Mouse (Mus musculus): Measurements from ENCODE around the gene Nlrp6.

The Nlrp6 gene

GRCm38 (mm10) chr7:140912846-140913482 is 7.7 kb upstream of the Nlrp6 start:
- no peak for DNase-seq (ENCODE audit: low read depth)

DNA sequence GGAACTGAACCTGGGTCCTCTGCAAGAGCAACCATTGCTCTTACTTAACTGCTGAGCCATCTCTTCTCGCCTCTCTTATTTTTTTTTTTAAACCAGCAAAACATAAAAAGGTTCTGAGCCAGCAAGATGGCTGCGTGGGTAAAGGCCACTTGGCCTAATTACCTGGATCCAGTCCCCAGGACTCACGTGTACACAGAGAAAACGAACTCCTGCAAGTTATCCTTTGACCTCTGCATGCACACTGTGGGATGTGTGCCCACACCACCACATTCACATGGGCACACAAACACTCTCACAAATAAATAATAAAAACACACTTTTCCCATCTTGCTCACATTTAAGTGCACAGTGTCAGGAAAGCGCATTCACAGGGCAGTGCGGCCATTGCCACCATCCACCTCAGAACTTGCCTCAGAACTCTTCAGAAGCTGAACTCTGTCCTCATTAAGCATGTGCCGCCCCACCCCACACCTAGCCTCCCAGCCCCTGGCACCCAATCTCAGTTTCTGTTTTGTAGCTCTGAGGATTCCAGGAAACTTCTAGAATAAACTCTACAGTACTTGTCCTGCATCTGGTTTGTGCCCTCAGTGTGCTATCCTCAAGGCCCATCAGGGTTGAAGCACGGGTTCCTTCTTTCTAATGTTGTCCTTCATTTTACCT is 6.5 kb upstream of the Nlrp6 start:
- no peak for DNase-seq (ENCODE audit: low read depth)

DNA sequence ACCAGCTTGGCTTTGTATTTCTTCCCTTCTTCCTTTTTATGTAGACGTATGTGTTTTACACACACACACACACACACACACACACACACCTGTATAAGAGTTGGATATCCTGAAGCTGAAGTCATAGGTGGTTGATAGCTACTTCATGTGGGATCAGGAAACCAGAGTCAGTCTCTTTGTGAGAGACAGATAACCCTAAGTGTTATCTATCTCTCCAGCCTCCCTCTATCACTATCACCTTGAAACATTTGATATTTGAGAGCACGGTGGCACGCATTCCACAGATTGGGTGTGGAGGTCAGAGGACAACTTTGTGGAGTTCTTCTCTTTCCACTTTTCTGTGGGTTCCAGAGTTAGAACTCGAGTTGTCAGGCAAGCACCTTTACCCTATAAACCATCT is 791 bp upstream of the Nlrp6 start:
- DNase-seq (ENCODE audit: low read depth): no peak

DNA sequence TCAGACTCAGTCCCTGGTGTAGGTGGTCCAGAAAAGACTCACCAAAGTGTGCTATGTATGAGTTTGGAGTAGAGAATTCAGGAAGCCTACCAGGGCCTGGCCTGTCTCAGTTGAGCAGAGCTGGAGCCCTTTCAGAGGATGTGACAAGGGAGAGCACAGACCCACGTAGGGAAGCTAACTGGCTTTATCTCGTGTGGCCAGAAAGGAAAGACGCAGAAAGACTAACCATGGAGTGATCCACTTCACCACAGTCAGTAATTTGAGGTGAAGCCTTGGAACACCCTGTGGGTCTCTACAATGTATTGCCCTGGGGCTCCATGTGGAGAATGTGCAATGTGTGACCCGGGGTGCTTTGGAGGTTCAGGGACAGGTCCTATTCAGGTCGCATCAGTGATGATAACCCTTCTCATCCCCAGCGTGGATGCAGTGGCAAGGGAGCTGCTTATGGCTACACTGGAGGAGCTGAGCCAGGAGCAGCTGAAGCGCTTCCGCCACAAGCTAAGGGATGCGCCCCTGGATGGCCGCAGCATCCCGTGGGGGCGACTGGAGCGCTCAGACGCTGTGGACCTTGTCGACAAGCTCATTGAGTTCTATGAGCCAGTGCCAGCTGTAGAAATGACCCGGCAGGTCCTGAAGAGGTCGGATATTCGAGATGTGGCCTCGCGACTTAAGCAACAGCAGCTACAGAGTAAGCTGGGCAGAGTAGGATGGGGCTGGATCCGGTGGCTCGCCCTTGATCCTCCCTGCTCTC is 698 bp downstream of the Nlrp6 start:
- DNase-seq (ENCODE audit: low read depth): no peak

DNA sequence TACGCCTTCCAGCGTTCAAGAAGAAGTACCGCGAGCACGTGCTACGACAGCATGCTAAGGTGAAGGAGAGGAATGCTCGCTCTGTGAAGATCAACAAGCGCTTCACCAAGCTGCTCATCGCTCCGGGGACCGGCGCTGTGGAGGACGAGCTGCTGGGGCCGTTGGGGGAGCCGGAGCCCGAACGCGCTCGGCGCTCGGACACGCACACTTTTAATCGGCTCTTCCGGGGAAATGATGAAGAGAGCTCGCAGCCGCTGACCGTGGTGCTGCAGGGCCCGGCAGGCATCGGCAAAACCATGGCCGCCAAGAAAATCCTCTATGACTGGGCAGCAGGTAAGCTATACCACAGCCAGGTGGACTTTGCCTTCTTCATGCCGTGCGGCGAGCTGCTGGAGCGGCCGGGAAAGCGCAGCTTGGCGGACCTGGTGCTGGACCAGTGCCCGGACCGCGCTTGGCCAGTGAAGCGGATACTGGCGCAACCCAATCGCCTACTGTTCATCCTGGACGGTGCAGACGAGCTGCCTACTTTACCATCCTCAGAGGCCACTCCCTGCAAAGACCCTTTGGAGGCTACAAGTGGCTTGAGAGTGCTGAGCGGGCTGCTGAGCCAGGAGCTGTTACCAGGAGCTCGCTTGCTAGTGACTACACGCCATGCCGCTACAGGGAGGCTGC is 1.8 kb downstream of the Nlrp6 start:
- DNase-seq (ENCODE audit: low read depth): no peak

DNA sequence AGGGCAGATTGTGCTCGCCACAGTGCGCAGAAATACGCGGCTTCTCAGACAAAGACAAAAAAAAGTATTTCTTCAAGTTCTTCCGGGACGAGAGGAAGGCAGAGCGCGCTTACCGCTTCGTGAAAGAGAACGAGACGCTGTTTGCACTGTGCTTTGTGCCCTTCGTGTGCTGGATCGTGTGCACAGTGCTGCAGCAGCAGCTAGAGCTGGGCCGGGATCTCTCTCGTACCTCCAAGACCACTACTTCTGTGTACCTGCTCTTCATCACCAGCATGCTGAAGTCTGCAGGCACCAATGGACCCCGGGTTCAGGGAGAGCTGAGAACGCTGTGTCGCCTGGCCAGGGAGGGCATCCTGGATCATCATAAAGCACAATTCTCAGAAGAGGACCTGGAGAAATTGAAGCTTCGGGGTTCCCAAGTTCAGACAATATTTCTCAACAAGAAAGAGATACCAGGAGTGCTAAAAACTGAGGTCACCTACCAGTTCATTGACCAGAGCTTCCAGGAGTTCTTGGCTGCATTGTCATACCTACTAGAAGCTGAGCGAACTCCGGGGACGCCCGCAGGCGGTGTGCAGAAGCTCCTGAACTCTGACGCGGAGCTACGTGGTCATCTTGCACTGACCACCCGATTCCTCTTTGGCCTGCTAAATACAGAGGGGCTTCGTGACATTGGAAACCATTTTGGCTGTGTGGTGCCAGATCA is 2.5 kb downstream of the Nlrp6 start:
- DNase-seq (ENCODE audit: low read depth): no peak

- DNase-seq (ENCODE audit: low read depth): no peak
Observed at GRCm38 (mm10) chr7:140927181-140927580, 6.5 kb downstream of the Nlrp6 start.

DNA sequence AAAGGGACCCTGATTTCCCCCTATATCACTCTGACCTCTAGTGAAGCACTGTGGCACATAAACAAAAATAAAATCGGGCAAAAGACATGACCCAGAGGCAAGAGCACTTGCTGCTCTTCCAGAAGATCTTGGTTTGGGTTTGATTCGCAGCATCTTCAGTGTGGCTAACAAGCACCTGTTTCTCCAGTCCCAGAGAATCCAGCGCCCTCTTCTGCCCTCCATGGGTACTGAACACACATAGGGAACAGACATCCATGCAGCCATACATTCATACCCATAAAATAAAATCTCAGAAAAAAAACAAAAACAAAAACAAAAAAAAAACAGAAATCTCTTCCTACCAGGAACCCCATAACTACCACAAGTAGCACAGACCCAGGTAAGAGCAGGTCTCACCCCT is 17.7 kb downstream of the Nlrp6 start:
- DNase-seq (ENCODE audit: low read depth): no peak

DNA sequence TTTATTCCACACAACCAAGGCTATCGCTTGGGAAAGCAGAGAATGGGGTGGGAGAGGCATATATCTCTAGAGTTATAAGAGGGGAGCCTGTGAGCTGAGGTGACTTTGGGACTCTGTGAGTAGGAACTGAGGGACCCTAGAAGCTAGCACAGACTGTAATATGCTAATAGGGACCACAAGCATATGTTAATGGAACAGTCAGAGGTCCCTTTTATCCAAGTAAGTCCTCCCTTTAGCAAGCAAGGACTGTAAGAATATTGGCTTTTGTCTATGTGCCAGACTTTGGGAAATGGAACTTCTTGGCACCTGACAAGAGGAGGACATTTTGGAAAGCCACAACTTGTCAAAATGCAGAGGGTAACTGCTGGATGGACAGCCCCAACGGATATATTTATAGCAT is 18.2 kb downstream of the Nlrp6 start:
- no peak for DNase-seq (ENCODE audit: low read depth)

DNA sequence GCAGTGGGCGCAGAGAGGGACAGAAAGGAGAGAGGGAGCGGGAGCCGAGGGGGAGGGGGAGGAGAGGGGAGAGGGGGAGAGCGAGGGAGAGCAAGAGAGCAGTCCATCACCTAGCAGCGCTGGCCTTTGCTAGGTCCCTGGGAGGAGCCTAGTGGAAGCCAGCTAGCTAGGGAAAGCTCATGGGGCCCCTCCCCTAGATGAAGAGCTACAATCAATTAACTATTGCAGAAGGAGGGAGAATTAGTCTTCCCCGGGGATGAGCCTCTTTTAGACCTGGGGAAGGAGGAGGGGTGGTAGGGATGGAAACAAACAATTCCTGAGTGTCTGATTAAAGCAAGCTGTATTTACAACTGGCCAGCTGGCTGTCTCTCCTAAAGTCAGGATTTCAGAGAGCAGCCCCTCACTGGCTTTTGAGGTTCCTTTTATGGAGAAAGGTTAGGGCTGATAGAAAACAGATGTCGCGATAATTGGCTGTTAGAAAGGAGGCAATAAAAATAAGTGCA is 19.0 kb downstream of the Nlrp6 start:
- no peak for DNase-seq (ENCODE audit: low read depth)

DNA sequence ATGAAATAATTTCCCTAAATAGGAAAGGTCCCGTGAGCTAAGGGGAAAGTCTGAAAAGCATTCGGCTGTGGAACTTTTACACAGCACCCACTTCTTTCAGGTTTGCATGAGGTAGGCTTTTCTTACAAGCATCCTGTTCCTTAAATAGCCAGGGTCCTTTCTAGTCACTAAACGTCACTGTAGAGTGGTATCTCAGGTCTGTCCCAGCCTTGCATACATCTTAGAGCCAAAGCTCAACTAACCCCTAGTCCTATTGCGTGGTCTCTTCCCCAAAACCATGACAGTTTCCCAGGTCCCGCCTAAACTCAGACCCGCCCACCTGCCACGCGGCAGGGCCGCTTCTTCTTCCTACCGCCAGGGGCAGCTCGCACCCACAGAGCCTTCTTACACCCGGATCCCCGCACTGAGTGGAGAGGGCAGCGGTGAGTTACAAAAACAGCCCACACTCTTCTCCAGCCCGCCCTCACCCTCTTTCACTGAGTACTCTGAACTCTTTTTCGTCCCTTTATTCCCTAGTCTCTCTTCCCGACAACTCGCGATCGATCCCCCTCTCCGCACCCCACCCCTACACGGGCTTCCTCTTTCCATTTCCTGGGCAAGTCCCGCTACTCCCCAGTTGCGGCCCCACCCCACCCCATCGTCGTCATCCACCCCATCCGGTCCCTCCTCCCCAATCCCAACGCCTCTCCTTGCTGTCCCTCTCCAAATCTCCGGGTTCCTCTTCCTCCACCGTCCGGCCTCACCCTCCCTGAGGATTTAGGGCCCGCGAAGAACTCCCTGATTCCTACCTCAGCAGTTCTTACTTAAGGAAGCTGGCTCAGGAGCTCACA is 20.7 kb downstream of the Nlrp6 start, which contains the start of gene Pgghg:
Gene Pgghg, plus strand, starts transcription at position 170 of the 830 bp plus-strand sequence.
- DNase-seq (ENCODE audit: low read depth): peak; percentile 69

DNA sequence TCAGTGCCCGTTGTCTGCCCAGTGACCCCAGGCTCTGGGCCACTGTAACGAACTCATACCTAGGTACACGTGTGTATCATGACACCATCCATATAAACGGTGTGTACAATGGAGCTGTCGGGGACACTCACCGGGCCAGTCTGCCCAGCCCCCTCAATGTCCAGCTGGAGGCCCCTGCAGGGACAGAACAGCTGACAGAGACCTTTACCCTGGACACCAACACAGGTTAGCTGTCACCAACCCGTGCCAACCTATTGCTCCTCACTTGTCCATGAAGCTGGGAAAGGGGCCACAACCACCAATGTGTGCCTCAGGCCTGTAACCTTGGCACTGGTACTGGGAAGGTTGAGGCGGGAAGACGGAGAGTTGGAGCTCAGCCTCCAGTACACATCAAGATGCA is 21.6 kb downstream of the Nlrp6 start:
- DNase-seq (ENCODE audit: low read depth): no peak

GRCm38 (mm10) chr7:140942811-140943210 is 22.1 kb downstream of the Nlrp6 start:
- DNase-seq (ENCODE audit: low read depth): no peak

DNA sequence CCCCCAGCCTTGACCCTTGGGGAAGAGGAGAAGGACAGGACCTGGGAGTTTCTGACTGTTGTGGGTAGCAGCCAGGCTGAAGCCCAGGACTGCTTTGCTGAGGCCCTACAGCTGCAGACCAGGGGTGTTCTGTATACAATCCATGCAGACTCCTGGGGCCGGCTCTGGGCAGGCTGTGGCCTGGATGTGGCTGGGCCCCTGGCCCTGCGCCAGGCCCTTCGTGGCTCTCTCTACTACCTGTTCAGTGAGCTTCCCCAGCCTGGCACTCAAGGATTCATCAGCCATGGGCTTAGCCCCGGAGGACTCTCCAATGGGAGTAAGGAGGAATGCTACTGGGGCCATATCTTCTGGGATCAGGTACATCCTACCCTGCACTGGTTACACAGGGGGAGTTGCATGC is 22.7 kb downstream of the Nlrp6 start:
- no peak for DNase-seq (ENCODE audit: low read depth)

DNA sequence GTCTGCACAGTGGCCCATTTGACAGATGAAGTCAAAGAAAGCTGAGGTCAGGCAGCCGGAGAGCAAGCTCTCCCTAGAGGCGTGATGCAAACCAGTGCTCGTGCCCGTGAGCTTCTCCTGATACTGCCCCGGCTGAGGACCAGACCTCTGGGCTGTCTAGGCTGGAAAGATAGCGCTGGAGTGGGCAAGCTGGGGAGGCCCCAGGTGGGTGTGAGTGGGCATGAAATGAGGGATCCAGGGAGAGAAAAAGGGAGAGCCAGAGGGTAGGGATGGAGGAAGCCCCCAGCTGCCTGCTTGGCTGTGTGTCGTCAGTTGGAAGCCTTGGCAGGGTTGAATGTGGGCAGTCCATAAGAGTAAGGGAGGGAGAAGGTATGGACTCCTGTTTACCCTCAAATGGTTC is 23.5 kb downstream of the Nlrp6 start:
- DNase-seq (ENCODE audit: low read depth): no peak

DNA sequence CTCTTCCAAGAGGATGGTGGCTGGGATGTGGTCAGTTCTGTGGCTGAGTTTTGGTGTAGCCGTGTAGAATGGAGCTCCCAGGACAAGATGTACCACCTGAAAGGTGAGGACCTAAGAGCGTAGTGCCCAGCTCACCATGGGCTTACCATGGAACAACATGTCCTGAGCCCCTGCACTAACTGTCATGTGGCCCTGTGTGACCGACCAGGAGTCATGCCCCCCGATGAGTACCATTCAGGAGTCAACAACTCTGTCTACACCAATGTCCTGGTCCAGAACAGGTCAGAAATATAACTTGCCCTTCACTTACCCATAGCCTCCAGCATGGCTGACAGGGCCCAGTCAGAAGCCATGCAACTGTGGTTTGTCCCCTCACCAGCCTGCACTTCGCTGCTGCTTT is 24.5 kb downstream of the Nlrp6 start:
- no peak for DNase-seq (ENCODE audit: low read depth)

- no peak for DNase-seq (ENCODE audit: low read depth)
Observed at GRCm38 (mm10) chr7:140946311-140946710, 25.6 kb downstream of the Nlrp6 start.

DNA sequence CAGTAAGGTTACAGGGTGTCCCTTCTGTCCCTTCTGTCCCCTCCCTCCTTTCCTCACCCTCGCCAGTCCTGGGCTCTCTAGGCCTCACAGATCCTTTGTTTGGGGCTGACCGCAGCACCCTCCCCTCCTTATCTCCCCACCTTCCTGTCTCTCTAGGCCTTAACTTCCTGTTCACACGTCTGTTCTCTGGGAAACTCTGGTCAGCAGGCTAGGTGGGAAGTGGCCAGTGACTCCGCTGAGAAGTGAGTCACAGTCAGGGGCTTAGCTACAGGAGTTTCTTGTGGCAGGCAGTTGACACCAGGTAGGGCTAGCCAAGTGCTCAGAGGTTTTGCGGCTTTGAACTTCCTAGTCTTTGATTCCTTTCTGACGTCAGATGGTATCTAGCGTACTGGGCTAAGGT is 26.3 kb downstream of the Nlrp6 start:
- DNase-seq (ENCODE audit: low read depth): no peak

DNA sequence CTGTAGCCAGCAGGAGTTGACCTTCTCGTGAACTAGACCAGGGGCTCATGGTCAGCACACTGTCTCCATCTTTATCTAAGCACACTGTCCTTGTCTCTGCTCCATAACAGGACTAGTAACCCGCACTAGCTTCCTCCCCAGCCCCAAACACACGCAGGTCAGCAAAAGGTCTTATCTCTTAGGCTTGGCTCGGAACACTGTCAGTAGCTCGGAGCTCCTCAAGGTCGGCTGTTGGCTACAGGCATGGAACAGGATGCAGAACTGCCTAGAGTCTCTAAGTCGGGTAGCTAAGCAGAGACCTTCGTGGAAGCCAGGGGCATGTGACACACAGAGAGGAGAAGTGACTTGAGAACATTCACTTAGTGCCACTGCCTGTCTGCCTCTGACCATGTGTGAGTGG is 27.5 kb downstream of the Nlrp6 start:
- no peak for DNase-seq (ENCODE audit: low read depth)

DNA sequence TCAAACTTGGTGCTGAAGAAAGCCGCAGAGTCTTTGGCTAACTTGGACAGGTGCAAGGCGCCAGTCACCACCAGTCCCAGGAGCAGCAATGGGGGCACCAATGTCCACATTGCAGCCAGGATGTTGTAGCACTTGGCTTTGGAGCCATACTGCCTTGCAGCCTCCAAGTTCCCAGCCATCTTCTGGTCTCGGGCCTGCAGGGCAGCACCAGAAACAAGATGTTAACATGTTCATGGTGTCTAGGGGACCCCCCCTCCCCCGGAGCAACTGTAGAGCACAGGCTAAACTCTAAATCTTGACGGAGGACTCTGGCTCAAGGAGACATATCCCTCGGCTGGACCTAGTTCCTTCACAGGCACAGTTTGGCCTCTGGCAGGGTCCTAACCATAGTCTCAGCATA is 28.6 kb downstream of the Nlrp6 start:
- DNase-seq (ENCODE audit: low read depth): no peak

All from c-Kit-positive CD71-negative TER-119-negative erythroid progenitor cells, embryonic 14.5 days (primary cell).